Mouse (Mus musculus) intestine, embryonic 14.5 days (tissue): Measurements from ENCODE around the gene Tada1. TPM values are rescaled to one million over a fixed set of nuclear protein-coding genes. Genes with fewer than 3 reads are reported as not detected.

Experiments used
- ATAC-seq: fragments of 200-750 bp; cut with Nextera tagmentation; replicated peaks from 2 replicates; pipeline ENCODE4 v1.8.0; 2017; ENCODE audit warnings: low read depth, moderate number of reproducible peaks, moderate TSS enrichment, moderate library complexity; ENCODE audit not compliant: low FRiP score, low TSS enrichment
- DNase-seq: peaks from one replicate; pipeline ENCODE4 v3.0.0-alpha.2; 2018; ENCODE audit warnings: low spot score
- H3K27ac ChIP-seq: fragments of 300-500 bp; sonication (generic); 2 replicates; pipeline ENCODE4 v1.5.1; 2014; ENCODE audit warnings: low read depth, mild to moderate bottlenecking, control low read depth
- H3K27me3 ChIP-seq: fragments of 300-500 bp; sonication (generic); replicated peaks from 2 replicates; pipeline ENCODE4 v1.6.1; 2014; ENCODE audit warnings: low read length, control low read depth; ENCODE audit not compliant: control insufficient read depth, insufficient read depth
- H3K36me3 ChIP-seq: fragments of 300-500 bp; sonication (generic); 2 replicates; pipeline ENCODE4 v1.6.1; 2014; ENCODE audit warnings: low read length, control low read depth; ENCODE audit not compliant: control insufficient read depth, insufficient read depth
- H3K4me1 ChIP-seq: fragments of 300-500 bp; sonication (generic); replicated peaks from 2 replicates; pipeline ENCODE4 v1.6.1; 2014; ENCODE audit warnings: low read length, control low read depth, mixed read lengths; ENCODE audit not compliant: control insufficient read depth, insufficient read depth
- H3K4me2 ChIP-seq: fragments of 300-500 bp; sonication (generic); 2 replicates; pipeline ENCODE4 v1.6.1; 2014; ENCODE audit warnings: low read length
- H3K4me3 ChIP-seq: fragments of 300-500 bp; sonication (generic); 2 replicates; pipeline ENCODE4 v1.5.1; 2014; ENCODE audit warnings: low read depth, low read length, control low read depth, mixed read lengths
- H3K9ac ChIP-seq: fragments of 300-500 bp; sonication (generic); 2 replicates; pipeline ENCODE4 v1.6.1; 2014; ENCODE audit warnings: mild to moderate bottlenecking, low read length
- H3K9me3 ChIP-seq: fragments of 300-500 bp; sonication (generic); 2 replicates; pipeline ENCODE4 v1.6.1; 2016; ENCODE audit warnings: low read length, control low read depth; ENCODE audit not compliant: control insufficient read depth
- WGBS: fragments of 180-500 bp; shearing (Covaris S2); extraction: QIAGEN DNeasy Blood & Tissue Kit; methylation state at CpG from one replicate; pipeline ENCODE4 v1.1.7; 2014; 5-methylcytosine and 5-hydroxymethylcytosine counted together
- polyA plus RNA-seq: library from polyadenylated mRNA; unstranded; fragments of >200 nt; fragmentation: Nextera tagmentation; extraction: Ambion mirVana; gene quantifications from 2 replicates; pipeline ENCODE4 v1.2.1, GENCODE M21; 2014

The Tada1 gene
- polyA plus RNA-seq, 1 experiment from 2014 or later, result 46.2 TPM

GRCm38 (mm10) chr1:166394770-166395169, 15.9 kb downstream of the Tada1 start:
- WGBS, result 49% methylated on average over 4 of the region's 4 CpGs
- Histone ChIP-seq H3K9ac (no peak overlapping the region), H3K9me3 (no peaks in the 10 kb centered on the region), H3K27me3 (no peaks in the 10 kb centered on the region), H3K4me1 (0 out of 2 replicates have a peak, but pooled peaks cover 3% of the 10 kb centered on the region), H3K27ac (no peak overlapping the region), H3K36me3 (peaks cover 98% of the 10 kb centered on the region), H3K4me2 (no peak overlapping the region), H3K4me3 (no peak overlapping the region)
- no peak for ATAC-seq
- no peak for DNase-seq

GRCm38 (mm10) chr1:166395661-166396060, 16.8 kb downstream of the Tada1 start:
- Histone ChIP-seq H3K4me1 (0 out of 2 replicates have a peak, but pooled peaks cover 3% of the 10 kb centered on the region), H3K4me2 (no peak overlapping the region), H3K4me3 (no peak overlapping the region), H3K27ac (no peak overlapping the region), H3K27me3 (no peaks in the 10 kb centered on the region), H3K9me3 (no peaks in the 10 kb centered on the region), H3K36me3 (peaks cover 98% of the 10 kb centered on the region), H3K9ac (no peak overlapping the region)
- DNase-seq, result no peak
- no peak for ATAC-seq
- WGBS, result 83% methylated on average over 5 of the region's 5 CpGs

GRCm38 (mm10) chr1:166396381-166396780, 17.5 kb downstream of the Tada1 start:
- H3K27ac ChIP-seq, result no peak overlapping the region
- ATAC-seq, result no peak
- 0 out of 2 replicates have a peak, but pooled peaks cover 3% of the 10 kb centered on the region for H3K4me1 ChIP-seq
- no peak overlapping the region for H3K9ac ChIP-seq
- no peak overlapping the region for H3K4me3 ChIP-seq
- 91% methylated on average over 6 of the region's 6 CpGs for WGBS
- DNase-seq, result no peak
- H3K27me3 ChIP-seq, result no peaks in the 10 kb centered on the region
- H3K9me3 ChIP-seq, result no peaks in the 10 kb centered on the region
- peaks cover 98% of the 10 kb centered on the region for H3K36me3 ChIP-seq
- H3K4me2 ChIP-seq, result no peak overlapping the region

DNA sequence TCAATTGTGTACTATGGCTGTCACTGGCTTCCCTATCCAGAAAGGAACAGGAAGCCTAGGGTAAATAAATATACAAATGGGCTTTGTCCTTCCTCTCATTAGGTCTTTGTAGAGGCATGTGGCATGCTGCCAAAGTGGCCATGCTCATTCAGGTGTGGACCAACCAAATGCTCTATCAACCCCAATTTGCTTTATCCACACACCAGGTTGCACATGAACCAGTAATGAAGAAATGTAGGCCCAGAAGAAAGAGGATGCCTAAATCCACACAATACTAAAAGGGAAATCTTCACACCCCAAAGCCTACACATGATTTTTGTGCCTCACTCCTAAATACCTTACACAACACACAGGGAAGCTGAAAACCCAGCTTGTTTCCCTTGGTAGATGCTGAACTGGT, 22.6 kb downstream of the Tada1 start:
- H3K9me3 ChIP-seq, result no peaks in the 10 kb centered on the region
- H3K4me2 ChIP-seq, result no peak overlapping the region
- H3K27ac ChIP-seq, result no peak overlapping the region
- no peaks in the 10 kb centered on the region for H3K27me3 ChIP-seq
- no peaks in the 10 kb centered on the region; the same call in 1 of the 2 replicates for H3K4me1 ChIP-seq
- ATAC-seq (no peak), DNase-seq (no peak)
- no peak overlapping the region for H3K4me3 ChIP-seq
- H3K9ac ChIP-seq, result no peak overlapping the region
- peaks cover 88% of the 10 kb centered on the region for H3K36me3 ChIP-seq

GRCm38 (mm10) chr1:166402003-166402402, 23.1 kb downstream of the Tada1 start:
- H3K36me3 ChIP-seq, result peaks cover 88% of the 10 kb centered on the region

DNA sequence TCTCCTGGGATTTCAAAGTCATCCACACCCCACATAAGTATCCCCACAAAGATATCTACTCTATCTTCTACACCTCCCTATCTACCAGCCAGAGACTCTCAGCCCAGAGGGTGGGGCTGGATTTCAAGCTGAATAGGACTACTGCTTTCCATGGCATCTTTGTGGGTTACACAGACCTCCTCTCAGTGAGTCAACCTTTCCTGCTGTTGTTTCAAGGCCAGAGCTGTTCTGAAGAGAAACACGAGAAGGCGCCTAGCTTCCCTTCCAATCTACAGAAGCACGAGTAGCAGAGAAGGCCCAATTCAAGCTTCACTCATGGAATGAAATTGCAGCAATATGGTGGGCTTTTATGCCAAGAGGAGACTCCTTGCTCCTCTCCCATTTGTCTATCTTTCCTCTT, 24.9 kb downstream of the Tada1 start:
- Histone ChIP-seq H3K36me3 (peaks cover 76% of the 10 kb centered on the region), H3K9me3 (no peaks in the 10 kb centered on the region), H3K27me3 (no peaks in the 10 kb centered on the region), H3K4me2 (no peak overlapping the region), H3K4me3 (no peak overlapping the region), H3K9ac (no peak overlapping the region), H3K27ac (no peak overlapping the region), H3K4me1 (peaks cover 7% of the 10 kb centered on the region; the same call in 1 of the 2 replicates)
- WGBS, result 84% methylated on average over 3 of the region's 3 CpGs
- ATAC-seq, result no peak
- no peak for DNase-seq

More at GRCm38 (mm10) chr1:166402003-166402402, 23.1 kb downstream of the Tada1 start:
- no peak overlapping the region for H3K4me3 ChIP-seq
- no peaks in the 10 kb centered on the region for H3K27me3 ChIP-seq
- H3K9ac ChIP-seq, result no peak overlapping the region
- no peak overlapping the region for H3K4me2 ChIP-seq
- 91% methylated on average over 4 of the region's 4 CpGs for WGBS
- H3K9me3 ChIP-seq, result no peaks in the 10 kb centered on the region
- DNase-seq, result no peak
- H3K27ac ChIP-seq, result no peak overlapping the region
- no peak for ATAC-seq
- H3K4me1 ChIP-seq, result no peaks in the 10 kb centered on the region; the same call in 1 of the 2 replicates

- peaks cover 8% of the 10 kb centered on the region; the same call in 1 of the 2 replicates for H3K4me1 ChIP-seq
- H3K4me2 ChIP-seq, result peak overlapping the region; percentile 91
- peaks cover 9% of the 10 kb centered on the region; the same call in 1 of the 2 replicates for H3K9me3 ChIP-seq
- DNase-seq, result peak; percentile 74
- WGBS, result 1% methylated on average over 37 of the region's 45 CpGs
- H3K27me3 ChIP-seq, result no peaks in the 10 kb centered on the region
- H3K36me3 ChIP-seq, result peaks cover 32% of the 10 kb centered on the region
- peak; percentile 83 for ATAC-seq
- H3K9ac ChIP-seq, result peak overlapping the region; percentile 84
- peak overlapping the region; percentile 64; the same call in 1 of the 2 replicates for H3K27ac ChIP-seq
- H3K4me3 ChIP-seq, result peak overlapping the region; percentile 70
Observed at GRCm38 (mm10) chr1:166409177-166409700, 30.3 kb downstream of the Tada1 start.

GRCm38 (mm10) chr1:166409701-166410220, 30.9 kb downstream of the Tada1 start, which contains the start of gene Pogk:
TSS of gene Pogk (minus strand) at chr1:166409863.
- H3K9ac ChIP-seq, result peak within 1 kb of the TSS; percentile 84
- peak; percentile 95 for ATAC-seq
- H3K27me3 ChIP-seq, result no peaks in the 10 kb centered on the region
- H3K4me1 ChIP-seq, result peaks cover 8% of the 10 kb centered on the region; the same call in 1 of the 2 replicates
- peaks cover 9% of the 10 kb centered on the region; the same call in 1 of the 2 replicates for H3K9me3 ChIP-seq
- WGBS, result 5% methylated on average over 45 of the region's 49 CpGs
- peak; percentile 93 for DNase-seq
- H3K36me3 ChIP-seq, result peaks cover 27% of the 10 kb centered on the region
- H3K4me2 ChIP-seq, result peak within 1 kb of the TSS; percentile 91
- peak within 1 kb of the TSS; percentile 64; the same call in 1 of the 2 replicates for H3K27ac ChIP-seq
- peak within 1 kb of the TSS; percentile 70 for H3K4me3 ChIP-seq
